Mouse (Mus musculus): ENCODE measurements at regions not wholly inside any gene's neighbourhood (a gene's known extent, or its start where the extent isn't known, plus 50 kb on each side); places are given as distances from the start of the nearest gene placed in this dataset.
A peak's percentile ranks its signal among the peaks of the same experiment; 100 is the strongest.

GRCm38 (mm10) chr2:138123331-138123730 lies 133.0 kb upstream of the Btbd3 start:
- no peak for DNase-seq (ENCODE audit: low spot score)

GRCm38 (mm10) chr2:138120868-138121267 lies 135.5 kb upstream of the Btbd3 start:
- DNase-seq (ENCODE audit: low spot score) = no peak

- no peak for DNase-seq (ENCODE audit: low spot score)
These were observed 136.2 kb upstream of the Btbd3 start for GRCm38 (mm10) chr2:138120131-138120530.

GRCm38 (mm10) chr2:138099777-138100176 lies 156.6 kb upstream of the Btbd3 start:
- DNase-seq (ENCODE audit: low spot score) = no peak

GRCm38 (mm10) chr2:138085390-138085789 lies 171.0 kb upstream of the Btbd3 start:
- DNase-seq (ENCODE audit: low spot score) = no peak

GRCm38 (mm10) chr2:138084564-138085283 lies 171.6 kb upstream of the Btbd3 start:
- no peak for DNase-seq (ENCODE audit: low spot score)

GRCm38 (mm10) chr2:138074020-138074613 lies 182.2 kb upstream of the Btbd3 start:
- DNase-seq (ENCODE audit: low spot score) = no peak

- DNase-seq (ENCODE audit: low spot score) = no peak
These were observed 184.1 kb upstream of the Btbd3 start for GRCm38 (mm10) chr2:138072165-138072728.

- no peak for DNase-seq (ENCODE audit: low spot score)
These were observed 203.3 kb upstream of the Btbd3 start for GRCm38 (mm10) chr2:138053081-138053480.

- no peak for DNase-seq (ENCODE audit: low spot score)
These were observed 208.0 kb upstream of the Btbd3 start for GRCm38 (mm10) chr2:138048341-138048740.

GRCm38 (mm10) chr2:138047781-138048201 lies 208.6 kb upstream of the Btbd3 start:
- no peak for DNase-seq (ENCODE audit: low spot score)

- no peak for DNase-seq (ENCODE audit: low spot score)
These were observed 209.0 kb upstream of the Btbd3 start for GRCm38 (mm10) chr2:138047361-138047760.

GRCm38 (mm10) chr2:138046918-138047317 lies 209.4 kb upstream of the Btbd3 start:
- no peak for DNase-seq (ENCODE audit: low spot score)

- no peak for DNase-seq (ENCODE audit: low spot score)
These were observed 210.3 kb upstream of the Btbd3 start for GRCm38 (mm10) chr2:138045933-138046642.

- DNase-seq (ENCODE audit: low spot score) = no peak
These were observed 215.7 kb upstream of the Btbd3 start for GRCm38 (mm10) chr2:138040706-138041105.

- DNase-seq (ENCODE audit: low spot score) = no peak
These were observed 216.1 kb upstream of the Btbd3 start for GRCm38 (mm10) chr2:138040302-138040701.

- DNase-seq (ENCODE audit: low spot score) = no peak
These were observed 222.1 kb upstream of the Btbd3 start for GRCm38 (mm10) chr2:138034123-138034736.

GRCm38 (mm10) chr2:138033379-138034122 lies 222.8 kb upstream of the Btbd3 start:
- DNase-seq (ENCODE audit: low spot score) = peak; percentile 88

GRCm38 (mm10) chr2:138027411-138027810 lies 229.0 kb upstream of the Btbd3 start:
- no peak for DNase-seq (ENCODE audit: low spot score)

- no peak for DNase-seq (ENCODE audit: low spot score)
These were observed 232.8 kb upstream of the Btbd3 start for GRCm38 (mm10) chr2:138023558-138023957.

GRCm38 (mm10) chr2:137981766-137982165 lies 274.6 kb upstream of the Btbd3 start:
- no peak for DNase-seq (ENCODE audit: low spot score)

GRCm38 (mm10) chr2:137977767-137978166 lies 278.6 kb upstream of the Btbd3 start:
- no peak for DNase-seq (ENCODE audit: low spot score)
